Mouse (Mus musculus) erythroblast, embryonic 14.5 days (primary cell): Measurements from ENCODE around the gene Ahcyl1.

ENCODE experiments used
- GATA1 ChIP-seq: IDR thresholded peaks from 2 replicates; pipeline ENCODE4 v1.6.1; 2012; ENCODE audit warnings: low read length, inconsistent platforms, mixed read lengths
- TAL1 ChIP-seq: IDR thresholded peaks from 3 replicates; pipeline ENCODE4 v1.6.1; 2012; ENCODE audit warnings: low read length, inconsistent platforms, mixed read lengths

DNA sequence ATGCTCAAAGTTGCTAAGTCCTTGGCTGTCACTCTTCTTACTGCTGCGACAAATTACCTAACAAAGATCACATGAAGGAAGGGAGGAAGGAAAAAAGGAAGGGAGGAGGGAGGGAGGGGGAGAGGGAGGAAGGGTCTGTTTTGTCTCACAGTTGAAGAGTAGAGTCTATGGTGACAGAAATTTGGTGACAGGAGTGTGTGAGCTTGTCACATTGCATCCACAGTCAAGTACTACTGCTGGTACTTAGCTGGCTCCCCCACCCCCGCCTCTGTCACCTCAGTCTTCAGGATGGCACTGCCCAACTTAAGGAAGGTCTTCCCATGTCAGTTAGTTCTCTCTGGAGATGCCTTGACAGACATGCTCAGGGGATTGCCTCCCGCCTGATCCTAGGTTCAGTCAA lies 60.1 kb downstream of the Ahcyl1 start:
- TF ChIP-seq GATA1 (no peak), TAL1 (no peak)
